Mouse (Mus musculus): ENCODE data around the gene Zdhhc14.

Zdhhc14 gene

DNA sequence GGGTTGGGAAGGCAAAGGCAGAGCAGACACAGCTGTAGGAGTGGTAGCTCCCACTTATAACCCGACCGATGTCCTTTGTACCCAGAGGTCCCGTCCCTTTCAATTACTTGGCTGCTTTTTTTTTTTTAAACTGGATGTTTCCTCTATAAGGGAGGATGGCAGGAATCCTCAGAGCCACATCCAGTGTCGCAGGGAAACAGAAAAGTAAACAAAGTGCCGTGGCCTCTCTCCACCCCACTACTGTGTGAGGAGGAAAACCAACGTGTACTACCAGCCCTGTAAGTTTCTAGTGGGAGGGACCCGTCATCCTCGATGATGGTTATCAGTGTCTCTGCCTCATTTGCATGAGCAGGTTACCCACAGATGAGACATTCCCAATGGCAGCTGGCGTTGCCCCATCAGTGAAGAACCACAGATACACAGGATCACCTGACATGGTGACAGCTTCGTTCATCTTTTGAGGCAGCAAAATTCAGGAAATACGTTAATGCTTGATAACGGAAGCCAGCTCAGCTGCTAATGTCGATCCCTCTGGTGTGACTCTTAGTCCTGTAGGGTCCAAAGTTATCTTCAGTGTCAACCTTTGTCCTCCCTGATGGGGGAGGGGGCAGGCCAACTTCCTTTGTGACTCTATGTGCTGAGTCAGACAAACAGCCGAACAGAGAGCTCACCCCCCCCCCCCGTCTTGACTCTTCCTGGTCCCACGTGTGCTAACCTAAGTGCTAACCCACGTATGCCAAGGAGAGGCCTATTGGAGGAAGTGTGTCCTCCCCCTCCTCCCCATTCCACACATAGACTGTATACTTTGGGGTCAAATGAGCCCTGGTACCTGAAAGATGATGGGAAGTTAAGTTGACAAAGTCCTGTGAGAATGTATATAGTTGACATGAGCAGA is 309.7 kb downstream of the Zdhhc14 start:
- DNase-seq (ENCODE audit: extremely low read depth, insufficient read length, low spot score): no peak

DNA sequence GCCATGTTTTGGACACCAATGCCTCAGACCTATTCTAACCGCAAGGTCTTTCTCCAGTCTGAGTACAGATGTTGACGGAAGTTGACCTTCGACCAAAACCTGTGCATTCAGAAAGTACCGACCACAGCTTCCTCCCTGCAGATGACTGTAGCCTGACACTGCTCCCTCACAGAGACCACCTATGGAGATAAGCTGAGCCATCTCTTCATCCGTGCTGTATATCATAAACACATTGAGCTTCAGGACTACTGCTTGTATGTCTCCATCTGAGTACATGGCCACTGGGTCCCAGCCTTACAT is 310.2 kb downstream of the Zdhhc14 start:
- no peak for DNase-seq (ENCODE audit: extremely low read depth, insufficient read length, low spot score)

Data from 3134 (cell line).